In genomic region chr7:90129271-90129731, GRCm38 (mm10) we compare ENCODE assay signal across 8 mouse cellular contexts. TPM values are rescaled to one million over a fixed set of nuclear protein-coding genes. Genes with fewer than 3 reads are reported as not detected.
DNase-seq lines count a peak whose midpoint lies in the region; ATAC-seq and TF ChIP-seq lines count a peak whose summit lies in the region.

No protein-coding gene starts in this region.

- H3K27ac ChIP-seq in cortical plate, adult 2 months (ENCODE audit: insufficient read depth, low read length), result peak overlapping the region; percentile 90
- H3K27ac ChIP-seq in intestine, embryonic 16.5 days (ENCODE audit: low read length), result peak overlapping the region; percentile 99
- peak overlapping the region; percentile 98 for H3K27ac ChIP-seq in limb, embryonic 13.5 days

- H3K79me2 ChIP-seq in C2C12 (ENCODE audit: control insufficient read depth, insufficient read depth), result peaks cover 43% of the 10 kb centered on the region
- peaks cover 41% of the 10 kb centered on the region for H3K79me2 ChIP-seq in myocyte (ENCODE audit: control insufficient read depth, insufficient read depth)

- H3ac ChIP-seq in C2C12 (ENCODE audit: control insufficient read depth, insufficient read length, low read depth) (peak overlapping the region; percentile 77), myocyte (ENCODE audit: control insufficient read depth, insufficient read length) (peak overlapping the region; percentile 65)

- no peaks in the 10 kb centered on the region for H3K27me3 ChIP-seq in C2C12 (ENCODE audit: control insufficient read depth, insufficient read depth, insufficient read length)
- no peaks in the 10 kb centered on the region for H3K27me3 ChIP-seq in intestine, embryonic 16.5 days (replicated peaks; ENCODE audit: control insufficient read depth, insufficient read depth, low read length)
- H3K27me3 ChIP-seq in limb, embryonic 13.5 days, result no peaks in the 10 kb centered on the region
- no peaks in the 10 kb centered on the region for H3K27me3 ChIP-seq in myocyte (ENCODE audit: control insufficient read depth, insufficient read depth, insufficient read length)

- no peak for TF ChIP-seq CTCF in C2C12 (IDR thresholded peaks at IDR 0.05; ENCODE audit: control insufficient read depth, insufficient read depth, insufficient read length)
- TF ChIP-seq CTCF in cortical plate, adult 2 months (IDR thresholded peaks at IDR 0.05; ENCODE audit: extremely low read depth, insufficient read depth, low read length), result no peak

- no peaks in the 10 kb centered on the region for H3K36me3 ChIP-seq in C2C12 (ENCODE audit: control insufficient read depth, insufficient read depth)
- no peaks in the 10 kb centered on the region for H3K36me3 ChIP-seq in intestine, embryonic 16.5 days (ENCODE audit: control insufficient read depth, insufficient read depth, low read length)
- no peaks in the 10 kb centered on the region; the same call in 1 of the 2 replicates for H3K36me3 ChIP-seq in limb, embryonic 13.5 days
- H3K36me3 ChIP-seq in myocyte (ENCODE audit: control insufficient read depth, insufficient read depth), result no peaks in the 10 kb centered on the region

- peak overlapping the region; percentile 40 for H3K4me3 ChIP-seq in C2C12 (ENCODE audit: insufficient read depth, poor library complexity, severe bottlenecking)
- H3K4me3 ChIP-seq in cortical plate, adult 2 months (ENCODE audit: insufficient read depth, low read length), result peak overlapping the region; percentile 97
- H3K4me3 ChIP-seq in intestine, embryonic 16.5 days (ENCODE audit: low read length), result peak overlapping the region; percentile 92
- H3K4me3 ChIP-seq in limb, embryonic 13.5 days, result peak overlapping the region; percentile 96
- peak overlapping the region; percentile 99 for H3K4me3 ChIP-seq in myocyte

- 2% methylated on average over 12 of the region's 12 CpGs for WGBS in intestine, embryonic 16.5 days
- under 1% methylated on average over 12 of the region's 12 CpGs for WGBS in limb, embryonic 13.5 days

- peaks cover 3% of the 10 kb centered on the region; the same call in 1 of the 2 replicates for H3K4me1 ChIP-seq in cortical plate, adult 2 months (ENCODE audit: control insufficient read depth, insufficient read depth, low read length)
- H3K4me1 ChIP-seq in intestine, embryonic 16.5 days (ENCODE audit: control insufficient read depth, insufficient read depth, low read length), result 0 out of 2 replicates have a peak, but pooled peaks cover 12% of the 10 kb centered on the region
- peaks cover 18% of the 10 kb centered on the region for H3K4me1 ChIP-seq in limb, embryonic 13.5 days

- peak; percentile 45 for ATAC-seq in intestine, embryonic 16.5 days
- ATAC-seq in limb, embryonic 13.5 days (ENCODE audit: low FRiP score, low read depth), result peak; percentile 6; the same call in 1 of the 2 replicates

- H3K79me3 ChIP-seq in C2C12 (ENCODE audit: low read depth), result peaks cover 40% of the 10 kb centered on the region

- TF ChIP-seq POLR2A in cortical plate, adult 2 months (IDR thresholded peaks at IDR 0.05; ENCODE audit: extremely low read depth, insufficient read depth, low read length), result no peak
- no peak for TF ChIP-seq POLR2A in myocyte (IDR thresholded peaks at IDR 0.05; ENCODE audit: insufficient read length, low read depth)

- peak; percentile 38 for DNase-seq in ES-CJ7 (ENCODE audit: low read depth, low spot score)
- peak; percentile 33 for DNase-seq in gastrocnemius, postnatal 25 days
- DNase-seq in testis, postnatal 14 days (ENCODE audit: low spot score), result no peak

- no peaks in the 10 kb centered on the region for H3K9me3 ChIP-seq in intestine, embryonic 16.5 days (ENCODE audit: control insufficient read depth, low read length)
- H3K9me3 ChIP-seq in limb, embryonic 13.5 days, result no peaks in the 10 kb centered on the region

- peak overlapping the region; percentile 77 for H3K4me2 ChIP-seq in intestine, embryonic 16.5 days (ENCODE audit: low read depth, low read length)
- H3K4me2 ChIP-seq in limb, embryonic 13.5 days (replicated peaks), result peak overlapping the region; percentile 82
- peak overlapping the region; percentile 88 for H3K4me2 ChIP-seq in myocyte (ENCODE audit: low read depth)

- H3K9ac ChIP-seq in intestine, embryonic 16.5 days (ENCODE audit: low read depth, low read length), result peak overlapping the region; percentile 99
- H3K9ac ChIP-seq in limb, embryonic 13.5 days, result peak overlapping the region; percentile 97

TF ChIP-seq in C2C12, 6 proteins besides CTCF, POLR2A, EP300 and RAD21:
- no peak for TF ChIP-seq USF1 (IDR thresholded peaks at IDR 0.05; ENCODE audit: low read depth)
- no peak for TF ChIP-seq MAX (IDR thresholded peaks at IDR 0.05)
- no peak for TF ChIP-seq MYOD1 (IDR thresholded peaks at IDR 0.05; ENCODE audit: control insufficient read depth, insufficient read length, low read depth)
- no peak for TF ChIP-seq FOSL1 (IDR thresholded peaks at IDR 0.05; ENCODE audit: insufficient read depth, low read length, poor library complexity, severe bottlenecking)
- TF ChIP-seq CEBPB (IDR thresholded peaks at IDR 0.05; ENCODE audit: low read depth), result no peak
- no peak for TF ChIP-seq MYOG (IDR thresholded peaks at IDR 0.05; ENCODE audit: control insufficient read depth, extremely low read depth, insufficient read length)

TF ChIP-seq in myocyte, 11 proteins besides CTCF, POLR2A, EP300 and RAD21:
- TF ChIP-seq REST (IDR thresholded peaks at IDR 0.05; ENCODE audit: insufficient read depth, insufficient read length) (no peak), MAX (IDR thresholded peaks at IDR 0.05; ENCODE audit: low read depth) (no peak), MYOD1 (IDR thresholded peaks at IDR 0.05; ENCODE audit: control insufficient read depth in 1 of 3, insufficient read length in 2 of 3, low read depth in 2 of 3) (no peak), POLR2AphosphoS2 (IDR thresholded peaks at IDR 0.05; ENCODE audit: insufficient read length, low read depth) (no peak), TCF12 (IDR thresholded peaks at IDR 0.05; ENCODE audit: insufficient read depth, poor library complexity, severe bottlenecking) (no peak), TCF3 (IDR thresholded peaks at IDR 0.05; ENCODE audit: insufficient read length, low read depth) (no peak), MYOG (IDR thresholded peaks at IDR 0.05; ENCODE audit: control insufficient read depth in 1 of 3, insufficient read depth in 1 of 3, insufficient read length in 2 of 3, low read depth in 2 of 3) (no peak), USF1 (IDR thresholded peaks at IDR 0.05; ENCODE audit: low read depth) (no peak), E2F4 (IDR thresholded peaks at IDR 0.05; ENCODE audit: insufficient read depth) (no peak), SRF (IDR thresholded peaks at IDR 0.05; ENCODE audit: control insufficient read depth, insufficient read length, low read depth) (no peak), CEBPB (IDR thresholded peaks at IDR 0.05; ENCODE audit: insufficient read depth, poor library complexity, severe bottlenecking) (no peak)

RNA-seq across cellular contexts. Expression of gene Picalm, which starts 0.7 kb away (rescaled TPM):
- polyA plus RNA-seq in C2C12 (2012; fragmentation: generic; extraction: Trizol), result 47.2 TPM
- 122 and 123 TPM in 2 replicates for polyA plus RNA-seq in cortical plate, adult 2 months (2012; rRNA removed)
- total RNA-seq in gastrocnemius, postnatal 25 days (2021), result 10 to 100 TPM; 78.3 to 79.6 TPM
- polyA plus RNA-seq in intestine, embryonic 16.5 days (2015; fragmentation: Nextera tagmentation; extraction: Ambion mirVana), result 25.5 and 27.0 TPM in 2 replicates
- 40.6 and 44.3 TPM in 2 replicates for polyA plus RNA-seq in limb, embryonic 13.5 days (2015; fragmentation: Nextera tagmentation; extraction: Ambion mirVana)
- polyA plus RNA-seq in myocyte (2012; fragmentation: generic; extraction: Trizol), result 40.1 TPM

Comparison
In these comparisons a context has a peak if more than half of its experiments do, and no peak if none do; other contexts are left out.
1. H3K4me3 ChIP-seq: peak in every context shown above with its lines; median percentile 99 in myocyte; 97 in cortical plate, adult 2 months; 96 in limb, embryonic 13.5 days; 92 in intestine, embryonic 16.5 days; 40 in C2C12.